In genomic region chr6:5180645-5181044, GRCm38 (mm10) we compare ENCODE assay signal across 1 mouse cellular context.
TF ChIP-seq lines count a peak whose summit lies in the region.

No protein-coding gene starts in this region.

TF ChIP-seq in C2C12, 6 proteins besides CTCF, POLR2A, EP300 and RAD21 (continued from another document):
- TF ChIP-seq MYOG (IDR thresholded peaks at IDR 0.05; ENCODE audit: control insufficient read depth, extremely low read depth, insufficient read length) = no peak
